Comparison of ENCODE assay signal across 14 mouse cellular contexts in genomic region chr19:24716303-24717097, GRCm38 (mm10). TPM values are rescaled to one million over a fixed set of nuclear protein-coding genes. Genes with fewer than 3 reads are reported as not detected.
DNase-seq lines count a peak whose midpoint lies in the region; ATAC-seq and TF ChIP-seq lines count a peak whose summit lies in the region.
"Had no signal": no experiment of that assay in that cellular context is flagged by ENCODE, and none has a peak within 500 bp of the region (broad histone marks: within the 10 kb centered on the region; RNA-seq: fewer than 3 reads in every experiment).

No protein-coding gene starts in this region.

- intact Hi-C loops in left cerebral cortex, postnatal 14 days (cut with DNase I) = no loop called here

- no peak overlapping the region for H3K27ac ChIP-seq in forebrain, embryonic 14.5 days (ENCODE audit: low read depth, low read length)
- H3K27ac ChIP-seq in forebrain, embryonic 10.5 days = no peak overlapping the region
- H3K27ac ChIP-seq in midbrain, postnatal 0 days (ENCODE audit: low read depth, low read length) = no peak overlapping the region
- no peak overlapping the region for H3K27ac ChIP-seq in midbrain, embryonic 16.5 days (ENCODE audit: low read length)
- no peak overlapping the region for H3K27ac ChIP-seq in kidney, embryonic 15.5 days
- H3K27ac ChIP-seq: limb, embryonic 12.5 days; lung, embryonic 15.5 days; midbrain, embryonic 12.5 days had no signal

- no peaks in the 10 kb centered on the region for H3K27me3 ChIP-seq in forebrain, embryonic 14.5 days (replicated peaks; ENCODE audit: control insufficient read depth, insufficient read depth, low read length)
- H3K27me3 ChIP-seq in forebrain, embryonic 10.5 days (ENCODE audit: poor library complexity, severe bottlenecking) = no peaks in the 10 kb centered on the region
- no peaks in the 10 kb centered on the region for H3K27me3 ChIP-seq in midbrain, postnatal 0 days (ENCODE audit: insufficient read depth, low read length)
- H3K27me3 ChIP-seq in midbrain, embryonic 16.5 days (ENCODE audit: control insufficient read depth, insufficient read depth, low read depth, low read length) = no peaks in the 10 kb centered on the region
- no peaks in the 10 kb centered on the region for H3K27me3 ChIP-seq in kidney, embryonic 15.5 days
- H3K27me3 ChIP-seq: limb, embryonic 12.5 days; lung, embryonic 15.5 days; midbrain, embryonic 12.5 days had no signal

- H3K9me3 ChIP-seq in forebrain, embryonic 14.5 days (replicated peaks; ENCODE audit: control insufficient read depth, low read length) = no peaks in the 10 kb centered on the region
- no peaks in the 10 kb centered on the region for H3K9me3 ChIP-seq in forebrain, embryonic 10.5 days
- 0 out of 2 replicates have a peak, but pooled peaks cover 3% of the 10 kb centered on the region for H3K9me3 ChIP-seq in midbrain, postnatal 0 days (ENCODE audit: low read length)
- no peaks in the 10 kb centered on the region for H3K9me3 ChIP-seq in midbrain, embryonic 16.5 days (replicated peaks; ENCODE audit: control insufficient read depth, low read length, poor library complexity, severe bottlenecking)
- H3K9me3 ChIP-seq in kidney, embryonic 15.5 days (replicated peaks) = no peaks in the 10 kb centered on the region
- H3K9me3 ChIP-seq: limb, embryonic 12.5 days; lung, embryonic 15.5 days; midbrain, embryonic 12.5 days had no signal

- no peak overlapping the region for H3K4me2 ChIP-seq in forebrain, embryonic 14.5 days (ENCODE audit: low read length)
- H3K4me2 ChIP-seq in midbrain, postnatal 0 days (ENCODE audit: low read depth, low read length, poor library complexity, severe bottlenecking) = no peak overlapping the region
- H3K4me2 ChIP-seq in midbrain, embryonic 16.5 days (ENCODE audit: low read length) = no peak overlapping the region
- H3K4me2 ChIP-seq in kidney, embryonic 15.5 days = no peak overlapping the region
- H3K4me2 ChIP-seq: limb, embryonic 12.5 days; lung, embryonic 15.5 days; midbrain, embryonic 12.5 days had no signal

- WGBS in forebrain, embryonic 14.5 days = 81% methylated on average over 7 of the region's 7 CpGs
- WGBS in forebrain, embryonic 10.5 days = 89% methylated on average over 7 of the region's 7 CpGs
- WGBS in midbrain, postnatal 0 days = 88% methylated on average over 7 of the region's 7 CpGs
- whole genome bisulfite sequencing in midbrain, embryonic 16.5 days = 85% methylated on average over 7 of the region's 7 CpGs
- 72% methylated on average over 7 of the region's 7 CpGs for WGBS in kidney, embryonic 15.5 days

- H3K36me3 ChIP-seq in forebrain, embryonic 14.5 days (ENCODE audit: control insufficient read depth, insufficient read depth, low read length) = no peaks in the 10 kb centered on the region
- H3K36me3 ChIP-seq in forebrain, embryonic 10.5 days (replicated peaks) = no peaks in the 10 kb centered on the region
- no peaks in the 10 kb centered on the region for H3K36me3 ChIP-seq in midbrain, postnatal 0 days (ENCODE audit: insufficient read depth, low read length)
- no peaks in the 10 kb centered on the region for H3K36me3 ChIP-seq in midbrain, embryonic 16.5 days (ENCODE audit: control insufficient read depth, insufficient read depth, low read length)
- no peaks in the 10 kb centered on the region for H3K36me3 ChIP-seq in kidney, embryonic 15.5 days
- H3K36me3 ChIP-seq: limb, embryonic 12.5 days; lung, embryonic 15.5 days; midbrain, embryonic 12.5 days had no signal

- H3K4me1 ChIP-seq in forebrain, embryonic 14.5 days (ENCODE audit: control insufficient read depth, insufficient read depth, low read length) = no peaks in the 10 kb centered on the region
- H3K4me1 ChIP-seq in forebrain, embryonic 10.5 days = no peaks in the 10 kb centered on the region
- no peaks in the 10 kb centered on the region for H3K4me1 ChIP-seq in midbrain, postnatal 0 days (ENCODE audit: insufficient read depth, low read length)
- no peaks in the 10 kb centered on the region for H3K4me1 ChIP-seq in midbrain, embryonic 16.5 days (ENCODE audit: control insufficient read depth, insufficient read depth, low read length)
- H3K4me1 ChIP-seq in kidney, embryonic 15.5 days = no peaks in the 10 kb centered on the region
- H3K4me1 ChIP-seq: limb, embryonic 12.5 days; lung, embryonic 15.5 days; midbrain, embryonic 12.5 days had no signal

- no peak for ATAC-seq in forebrain, embryonic 14.5 days
- no peak for ATAC-seq in midbrain, postnatal 0 days (ENCODE audit: low FRiP score)
- no peak for ATAC-seq in midbrain, embryonic 16.5 days
- no peak for ATAC-seq in kidney, embryonic 15.5 days (replicated peaks; ENCODE audit: low FRiP score)

- DNase-seq in forebrain, embryonic 14.5 days (ENCODE audit: low spot score) = peak; percentile 32
- no peak for DNase-seq in forebrain, embryonic 10.5 days (ENCODE audit: extremely low spot score, low spot score)
- peak; percentile 63 for DNase-seq in midbrain, postnatal 0 days (ENCODE audit: low spot score)
- peak; percentile 37 to 67 for DNase-seq in left cerebral cortex, postnatal 14 days (ENCODE audit: low spot score in 2 of 2)
- peak; percentile 58 for DNase-seq in telencephalon, adult 2 months (ENCODE audit: low read depth, low spot score)
- no peak for DNase-seq in c-Kit-positive CD71-positive TER-119-positive erythroid progenitor cells, embryonic 14.5 days (ENCODE audit: low spot score)
- DNase-seq: cerebellum, postnatal 36 days; heart, postnatal 14 days had no signal

- no peak overlapping the region for H3K4me3 ChIP-seq in forebrain, embryonic 14.5 days (ENCODE audit: low read depth, low read length)
- no peak overlapping the region for H3K4me3 ChIP-seq in forebrain, embryonic 10.5 days
- H3K4me3 ChIP-seq in midbrain, postnatal 0 days (ENCODE audit: low read depth, low read length) = no peak overlapping the region
- H3K4me3 ChIP-seq in midbrain, embryonic 16.5 days (ENCODE audit: low read depth, low read length) = no peak overlapping the region
- no peak overlapping the region for H3K4me3 ChIP-seq in kidney, embryonic 15.5 days (replicated peaks)
- H3K4me3 ChIP-seq: erythroblast, embryonic 14.5 days; limb, embryonic 12.5 days; lung, embryonic 15.5 days; midbrain, embryonic 12.5 days had no signal

- TF ChIP-seq CTCF in midbrain, postnatal 0 days (IDR thresholded peaks at IDR 0.05) = no peak

- no peak overlapping the region for H3K9ac ChIP-seq in forebrain, embryonic 14.5 days (ENCODE audit: low read length)
- H3K9ac ChIP-seq in midbrain, postnatal 0 days (replicated peaks; ENCODE audit: low read length, poor library complexity, severe bottlenecking) = no peak overlapping the region
- no peak overlapping the region for H3K9ac ChIP-seq in midbrain, embryonic 16.5 days (ENCODE audit: low read depth, low read length)
- H3K9ac ChIP-seq in kidney, embryonic 15.5 days = no peak overlapping the region
- H3K9ac ChIP-seq: limb, embryonic 12.5 days; lung, embryonic 15.5 days; midbrain, embryonic 12.5 days had no signal

RNA-seq across cellular contexts. Expression of gene Tmem252, which starts 42.7 kb away (rescaled TPM):
- polyA plus RNA-seq in forebrain, embryonic 14.5 days (2014; fragmentation: Nextera tagmentation; extraction: Ambion mirVana) = 0.87 and 0.97 TPM in 2 replicates
- 0.31 and 0.33 TPM in 2 replicates for polyA plus RNA-seq in forebrain, embryonic 10.5 days (2016; fragmentation: Nextera tagmentation; extraction: Ambion mirVana)
- total RNA-seq in midbrain, postnatal 0 days (2014; rRNA removed) = 0.90 and 1.2 TPM in 2 replicates
- 0.82 and 0.90 TPM in 2 replicates for polyA plus RNA-seq in midbrain, postnatal 0 days (2015; fragmentation: Nextera tagmentation; extraction: Ambion mirVana)
- polyA plus RNA-seq in midbrain, embryonic 16.5 days (2015; fragmentation: Nextera tagmentation; extraction: Ambion mirVana) = 1.3 and 1.4 TPM in 2 replicates
- 1 to 10 TPM in 1 of 2 experiments, under 1 TPM in 1; 0.66 to 1.7 TPM for total RNA-seq in left cerebral cortex, postnatal 14 days (2021)
- 5.8 and 5.9 TPM in 2 replicates for polyA plus RNA-seq in kidney, embryonic 15.5 days (2015; fragmentation: Nextera tagmentation; extraction: Ambion mirVana)
- polyA plus RNA-seq: erythroblast, embryonic 14.5 days had no signal

Comparison
In these comparisons a context has a peak if more than half of its experiments do, and no peak if none do; other contexts are left out.
1. DNase-seq: peak in forebrain, embryonic 14.5 days (single experiment), midbrain, postnatal 0 days (single experiment), left cerebral cortex, postnatal 14 days (2 of 2) and telencephalon, adult 2 months (single experiment); none in forebrain, embryonic 10.5 days (single experiment) and c-Kit-positive CD71-positive TER-119-positive erythroid progenitor cells, embryonic 14.5 days (single experiment).